Mouse (Mus musculus): Measurements from ENCODE around the gene Tmeff1.

GRCm38 (mm10) chr4:48545966-48546365, 39.0 kb upstream of the Tmeff1 start:
- no peak for TF ChIP-seq CTCF (IDR thresholded peaks at IDR 0.05; ENCODE audit: control insufficient read depth, insufficient read depth, low read length)
- TF ChIP-seq POLR2A (IDR thresholded peaks at IDR 0.05; ENCODE audit: borderline replicate concordance, control insufficient read depth, low read depth, low read length), result no peak
